Mouse (Mus musculus): ENCODE data around the gene E2f8. TPM values are rescaled to one million over a fixed set of nuclear protein-coding genes. Genes with fewer than 3 reads are reported as not detected.

Gene E2f8
- polyA plus RNA-seq, 1 experiment from 2014 or later, result 22.6 TPM

GRCm38 (mm10) chr7:48908521-48909341 lies 27.3 kb upstream of the E2f8 start, which contains the start of gene Nav2:
TSS of gene Nav2 (plus strand) at chr7:48908716.
- Histone ChIP-seq H3K4me2 (no peak within 1 kb of the TSS), H3K4me3 (replicated peaks) (no peak within 1 kb of the TSS), H3K9ac (no peak within 1 kb of the TSS), H3K27me3 (replicated peaks) (no peaks in the 10 kb centered on the region), H3K4me1 (no peaks in the 10 kb centered on the region), H3K36me3 (no peaks in the 10 kb centered on the region), H3K27ac (0 out of 2 replicates have a peak within 1 kb of the TSS, but pooled peaks have one; percentile 40), H3K9me3 (no peaks in the 10 kb centered on the region)
- WGBS, result 52% methylated on average over 8 of the region's 8 CpGs
- ATAC-seq (ENCODE audit: insufficient read depth, low FRiP score, low read depth), result no peak

GRCm38 (mm10) chr7:48902454-48902853 lies 21.1 kb upstream of the E2f8 start:
- Histone ChIP-seq H3K4me2 (no peak overlapping the region), H3K4me3 (replicated peaks) (no peak overlapping the region), H3K27ac (no peak overlapping the region), H3K36me3 (no peaks in the 10 kb centered on the region), H3K4me1 (no peaks in the 10 kb centered on the region), H3K9ac (no peak overlapping the region), H3K9me3 (no peaks in the 10 kb centered on the region), H3K27me3 (replicated peaks) (no peaks in the 10 kb centered on the region)
- 37% methylated on average over 2 of the region's 2 CpGs for WGBS
- ATAC-seq (ENCODE audit: insufficient read depth, low FRiP score, low read depth), result no peak

- 70% methylated on average over 8 of the region's 8 CpGs for WGBS
Observed at GRCm38 (mm10) chr7:48900408-48901167, 19.2 kb upstream of the E2f8 start.

GRCm38 (mm10) chr7:48898416-48898815 lies 17.0 kb upstream of the E2f8 start:
- 56% methylated on average over 9 of the region's 9 CpGs for WGBS
- Histone ChIP-seq H3K4me1 (no peaks in the 10 kb centered on the region), H3K4me3 (replicated peaks) (no peak overlapping the region), H3K4me2 (no peak overlapping the region), H3K9me3 (no peaks in the 10 kb centered on the region), H3K27me3 (replicated peaks) (no peaks in the 10 kb centered on the region), H3K27ac (no peak overlapping the region), H3K9ac (no peak overlapping the region), H3K36me3 (no peaks in the 10 kb centered on the region)
- no peak for ATAC-seq (ENCODE audit: insufficient read depth, low FRiP score, low read depth)

More at GRCm38 (mm10) chr7:48900408-48901167, 19.2 kb upstream of the E2f8 start:
- Histone ChIP-seq H3K27ac (no peak overlapping the region), H3K4me2 (no peak overlapping the region), H3K9me3 (no peaks in the 10 kb centered on the region), H3K4me3 (replicated peaks) (no peak overlapping the region), H3K4me1 (no peaks in the 10 kb centered on the region), H3K27me3 (replicated peaks) (no peaks in the 10 kb centered on the region), H3K36me3 (no peaks in the 10 kb centered on the region), H3K9ac (no peak overlapping the region)
- no peak for ATAC-seq (ENCODE audit: insufficient read depth, low FRiP score, low read depth)

- H3K36me3 ChIP-seq, result no peaks in the 10 kb centered on the region
- no peak overlapping the region for H3K4me2 ChIP-seq
- no peak overlapping the region for H3K9ac ChIP-seq
- no peaks in the 10 kb centered on the region for H3K4me1 ChIP-seq
- H3K9me3 ChIP-seq, result no peaks in the 10 kb centered on the region
- WGBS, result 59% methylated on average over 24 of the region's 24 CpGs
- ATAC-seq (ENCODE audit: insufficient read depth, low FRiP score, low read depth), result no peak
- H3K4me3 ChIP-seq (replicated peaks), result no peak overlapping the region
- H3K27ac ChIP-seq, result no peak overlapping the region
- no peaks in the 10 kb centered on the region for H3K27me3 ChIP-seq (replicated peaks)
Observed at GRCm38 (mm10) chr7:48897539-48898163, 16.3 kb upstream of the E2f8 start.

- Histone ChIP-seq H3K9ac (no peak overlapping the region), H3K27ac (no peak overlapping the region), H3K9me3 (no peaks in the 10 kb centered on the region), H3K36me3 (no peaks in the 10 kb centered on the region), H3K4me3 (replicated peaks) (no peak overlapping the region), H3K4me1 (no peaks in the 10 kb centered on the region), H3K27me3 (replicated peaks) (no peaks in the 10 kb centered on the region), H3K4me2 (no peak overlapping the region)
- WGBS, result 65% methylated on average over 4 of the region's 4 CpGs
- ATAC-seq (ENCODE audit: insufficient read depth, low FRiP score, low read depth), result no peak
Observed at GRCm38 (mm10) chr7:48896051-48896450, 14.7 kb upstream of the E2f8 start.

GRCm38 (mm10) chr7:48895475-48895874 lies 14.1 kb upstream of the E2f8 start:
- ATAC-seq (ENCODE audit: insufficient read depth, low FRiP score, low read depth), result no peak
- WGBS, result 80% methylated on average over 4 of the region's 4 CpGs

GRCm38 (mm10) chr7:48894763-48895162 lies 13.4 kb upstream of the E2f8 start:
- Histone ChIP-seq H3K9ac (no peak overlapping the region), H3K4me3 (replicated peaks) (no peak overlapping the region), H3K4me1 (no peaks in the 10 kb centered on the region), H3K9me3 (no peaks in the 10 kb centered on the region), H3K36me3 (no peaks in the 10 kb centered on the region), H3K4me2 (no peak overlapping the region), H3K27ac (no peak overlapping the region), H3K27me3 (replicated peaks) (no peaks in the 10 kb centered on the region)
- ATAC-seq (ENCODE audit: insufficient read depth, low FRiP score, low read depth), result no peak
- WGBS, result 60% methylated on average over 6 of the region's 6 CpGs

More at GRCm38 (mm10) chr7:48895475-48895874, 14.1 kb upstream of the E2f8 start:
- H3K9ac ChIP-seq, result no peak overlapping the region
- H3K4me1 ChIP-seq, result no peaks in the 10 kb centered on the region
- H3K27me3 ChIP-seq (replicated peaks), result no peaks in the 10 kb centered on the region
- H3K4me2 ChIP-seq, result no peak overlapping the region
- no peak overlapping the region for H3K27ac ChIP-seq
- no peak overlapping the region for H3K4me3 ChIP-seq (replicated peaks)
- H3K9me3 ChIP-seq, result no peaks in the 10 kb centered on the region
- H3K36me3 ChIP-seq, result no peaks in the 10 kb centered on the region

GRCm38 (mm10) chr7:48894152-48894551 lies 12.8 kb upstream of the E2f8 start:
- Histone ChIP-seq H3K9ac (no peak overlapping the region), H3K36me3 (no peaks in the 10 kb centered on the region), H3K4me3 (replicated peaks) (no peak overlapping the region), H3K9me3 (no peaks in the 10 kb centered on the region), H3K27ac (no peak overlapping the region), H3K4me2 (no peak overlapping the region), H3K4me1 (no peaks in the 10 kb centered on the region), H3K27me3 (replicated peaks) (no peaks in the 10 kb centered on the region)
- ATAC-seq (ENCODE audit: insufficient read depth, low FRiP score, low read depth), result no peak
- WGBS, result under 1% methylated on average over 6 of the region's 6 CpGs

- no peaks in the 10 kb centered on the region for H3K9me3 ChIP-seq
- WGBS, result 84% methylated on average over 7 of the region's 7 CpGs
Observed at GRCm38 (mm10) chr7:48893093-48893492, 11.7 kb upstream of the E2f8 start.

GRCm38 (mm10) chr7:48891029-48891428 lies 9.6 kb upstream of the E2f8 start:
- no peak for ATAC-seq (ENCODE audit: insufficient read depth, low FRiP score, low read depth)
- WGBS, result 76% methylated on average over 5 of the region's 5 CpGs

More at GRCm38 (mm10) chr7:48893093-48893492, 11.7 kb upstream of the E2f8 start:
- Histone ChIP-seq H3K27ac (no peak overlapping the region), H3K4me2 (no peak overlapping the region), H3K27me3 (replicated peaks) (no peaks in the 10 kb centered on the region), H3K36me3 (no peaks in the 10 kb centered on the region), H3K9ac (no peak overlapping the region), H3K4me1 (0 out of 2 replicates have a peak, but pooled peaks cover 1% of the 10 kb centered on the region), H3K4me3 (replicated peaks) (no peak overlapping the region)
- no peak for ATAC-seq (ENCODE audit: insufficient read depth, low FRiP score, low read depth)

More at GRCm38 (mm10) chr7:48891029-48891428, 9.6 kb upstream of the E2f8 start:
- Histone ChIP-seq H3K4me3 (replicated peaks) (no peak overlapping the region), H3K4me2 (no peak overlapping the region), H3K36me3 (no peaks in the 10 kb centered on the region), H3K27me3 (replicated peaks) (no peaks in the 10 kb centered on the region), H3K9me3 (no peaks in the 10 kb centered on the region), H3K27ac (no peak overlapping the region), H3K9ac (no peak overlapping the region), H3K4me1 (0 out of 2 replicates have a peak, but pooled peaks cover 4% of the 10 kb centered on the region)

Measured in stomach, embryonic 15.5 days (tissue).